Mouse (Mus musculus) liver, embryonic 14.5 days (tissue): ENCODE data around the gene Col5a2.

Source experiments
- CTCF ChIP-seq: IDR thresholded peaks from 2 replicates; pipeline ENCODE4 v1.5.1; 2016; ENCODE audit warnings: antibody characterized with exemption, low read depth, control low read depth
- EP300 ChIP-seq: IDR thresholded peaks from 2 replicates; pipeline ENCODE4 v1.6.1; 2016; ENCODE audit warnings: antibody characterized with exemption, low read depth

- TF ChIP-seq EP300 (no peak), CTCF (no peak)
These were observed 2.6 kb downstream of the Col5a2 start for GRCm38 (mm10) chr1:45500456-45500855.
